Mouse (Mus musculus) B cell, adult 62 days (primary cell): ENCODE data around the gene Stim1. TPM values are rescaled to one million over a fixed set of nuclear protein-coding genes. Genes with fewer than 3 reads are reported as not detected.

ENCODE experiments used
- total RNA-seq: library from RNA; stranded (reverse); gene quantifications from 4 replicates; pipeline ENCODE4 v1.2.4, GENCODE M21; 2023

The Stim1 gene
- total RNA-seq: 82.7 to 85.7 TPM (median 83.3 TPM) in 4 replicates

GRCm38 (mm10) chr7:102267601-102268394 lies at the start of gene Stim1:
TSS of gene Stim1 (plus strand) at chr7:102267806.

GRCm38 (mm10) chr7:102255954-102256353 lies 11.7 kb upstream of the Stim1 start, which contains the start of gene Rhog:
TSS of gene Rhog (minus strand) at chr7:102256054.

DNA sequence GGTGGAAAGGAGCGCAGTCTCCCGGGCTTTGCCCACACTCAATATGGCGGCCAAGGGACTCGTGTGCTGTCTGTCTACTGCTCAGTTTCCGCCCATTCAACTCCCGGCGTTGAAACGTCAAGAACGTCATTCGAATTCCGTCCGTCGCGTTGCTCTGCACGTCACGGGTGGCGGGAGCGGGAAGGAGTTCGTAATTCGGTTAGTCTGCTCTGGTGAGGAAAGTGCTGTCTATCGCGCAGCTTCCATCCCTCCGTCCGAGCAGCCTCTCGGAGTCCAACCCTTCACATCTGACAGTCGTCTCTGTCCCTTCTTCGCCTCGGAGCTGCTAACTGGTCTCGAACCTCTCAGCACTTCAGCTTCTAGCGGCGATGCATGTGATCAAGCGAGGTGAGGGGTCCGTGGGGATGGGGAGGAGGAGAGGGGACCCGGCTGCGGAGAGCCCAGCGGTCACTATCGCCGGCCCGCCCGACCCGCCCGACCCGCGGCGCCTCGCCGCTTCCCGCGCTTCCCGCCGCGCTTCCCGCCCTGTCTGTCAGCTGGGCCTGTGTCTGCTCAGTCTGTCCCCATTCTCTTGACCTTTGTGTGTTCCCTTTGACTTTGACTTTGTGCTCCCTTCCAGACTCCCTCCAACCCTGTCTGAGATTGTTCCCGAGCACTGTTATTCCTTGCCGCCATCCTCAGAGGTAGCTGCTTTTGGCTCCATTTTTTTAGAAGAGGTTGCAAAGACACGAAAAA lies 174.2 kb downstream of the Stim1 start, which contains the start of gene Rrm1:
Rrm1 (plus strand) TSS at position 39 of the 735 bp plus-strand sequence.

GRCm38 (mm10) chr7:102481579-102481978 lies 214.0 kb downstream of the Stim1 start, which contains the start of gene Olfr543:
TSS of gene Olfr543 (minus strand) at chr7:102481679.

Other genes starting within 250 kb of the Stim1 start
- gene Il18bp, start 249.1 kb upstream of the Stim1 start, total RNA-seq: 9.7 to 11.7 TPM (median 10.0 TPM) in 4 replicates
- 32.5 to 44.3 TPM (median 36.8 TPM) in 4 replicates for gene Rnf121, start 202.3 kb upstream of the Stim1 start, total RNA-seq
- 39.4 to 46.9 TPM (median 44.4 TPM) in 4 replicates for gene Xndc1, start 202.3 kb upstream of the Stim1 start, total RNA-seq
- 4.9 to 6.8 TPM (median 5.7 TPM) in 4 replicates for gene Xntrpc, start 202.1 kb upstream of the Stim1 start, total RNA-seq
- gene Trpc2, start 184.7 kb upstream of the Stim1 start, total RNA-seq: 2.2 to 3.1 TPM (median 2.6 TPM) in 4 replicates
- gene Art1, start 166.1 kb upstream of the Stim1 start, total RNA-seq: not detected in 4 replicates
- 4.7 to 6.9 TPM (median 5.2 TPM) in 4 replicates for gene Art5, start 158.3 kb upstream of the Stim1 start, total RNA-seq
- gene Chrna10, start 151.0 kb upstream of the Stim1 start, total RNA-seq: 0.21 TPM in 1 of 4 replicates, not detected in the others
- 124 to 129 TPM (median 126 TPM) in 4 replicates for gene Nup98, start 57.6 kb upstream of the Stim1 start, total RNA-seq
- gene Pgap2, start 57.6 kb upstream of the Stim1 start, total RNA-seq: 39.5 to 63.9 TPM (median 63.0 TPM) in 4 replicates
- 127 to 136 TPM (median 134 TPM) in 4 replicates for gene Rhog, start 11.8 kb upstream of the Stim1 start, total RNA-seq
- gene Rrm1, start 173.9 kb downstream of the Stim1 start, total RNA-seq: 39.8 to 52.1 TPM (median 45.3 TPM) in 4 replicates
- not detected in 4 replicates for gene Olfr543, start 213.9 kb downstream of the Stim1 start, total RNA-seq
- gene Olfr544, start 220.5 kb downstream of the Stim1 start, total RNA-seq: not detected in 4 replicates
- not detected in 4 replicates for gene Olfr545, start 231.8 kb downstream of the Stim1 start, total RNA-seq